Mouse (Mus musculus) G1E (cell line): ENCODE results near the gene March1.

Experiments used
- CTCF ChIP-seq: IDR thresholded peaks from 2 replicates; pipeline ENCODE4 v1.5.1; 2012; ENCODE audit warnings: low read depth, low read length, inconsistent platforms, mixed read lengths
- GATA1 ChIP-seq: IDR thresholded peaks from 2 replicates; pipeline ENCODE4 v1.6.1; 2012; ENCODE audit warnings: borderline replicate concordance, low read length, inconsistent platforms, mixed read lengths
- POLR2AphosphoS5 ChIP-seq: IDR thresholded peaks from 2 replicates; pipeline ENCODE4 v1.6.1; 2012; ENCODE audit warnings: low read depth, low read length, inconsistent platforms; ENCODE audit not compliant: insufficient replicate concordance
- TAL1 ChIP-seq: conservative IDR thresholded peaks from 2 replicates; pipeline ENCODE4 v1.6.1; 2012; ENCODE audit warnings: low read depth, low read length, inconsistent platforms, mixed read lengths

GRCm38 (mm10) chr8:65617871-65618751, at the start of gene March1:
- TF ChIP-seq CTCF (no peak), GATA1 (no peak), TAL1 (no peak), POLR2AphosphoS5 (no peak)
